Mouse (Mus musculus) MEL (cell line): Measurements from ENCODE around the gene Trim26.

Experiments
- BHLHE40 ChIP-seq: IDR thresholded peaks from 2 replicates; pipeline ENCODE4 v1.6.1; 2012; ENCODE audit warnings: low read depth, mild to moderate bottlenecking, inconsistent platforms, low read length, improper control_type of control experiment, borderline replicate concordance
- CTCF ChIP-seq, 3 experiments: IDR thresholded peaks in 2 of 3; conservative IDR thresholded peaks in 1 of 3; 2 replicates each; pipeline ENCODE4 v1.5.1; 2011 to 2012; ENCODE audit warnings: low read length in 3 of 3, low read depth in 2 of 3, mild to moderate bottlenecking in 2 of 3, improper control_type of control experiment in 1 of 3, inconsistent platforms in 1 of 3, mixed read lengths in 1 of 3, moderate library complexity in 1 of 3; ENCODE audit not compliant: control insufficient read depth in 1 of 3, insufficient read depth in 1 of 3, poor library complexity in 1 of 3, severe bottlenecking in 1 of 3
- HCFC1 ChIP-seq: IDR thresholded peaks from 2 replicates; pipeline ENCODE4 v1.6.1; 2012; ENCODE audit warnings: low read depth, mild to moderate bottlenecking, inconsistent platforms, low read length, improper control_type of control experiment, moderate library complexity
- KAT2A ChIP-seq: conservative IDR thresholded peaks from 2 replicates; pipeline ENCODE4 v1.6.1; 2012; ENCODE audit warnings: low read depth, low read length, improper control_type of control experiment, inconsistent platforms
- MAFK ChIP-seq: IDR thresholded peaks from 2 replicates; pipeline ENCODE4 v1.6.1; 2011; ENCODE audit warnings: low read depth, mild to moderate bottlenecking, low read length, improper control_type of control experiment, borderline replicate concordance
- POLR2A ChIP-seq, 2 experiments: IDR thresholded peaks; 2 replicates each; pipeline ENCODE4 v1.6.1; 2011 to 2012; ENCODE audit warnings: low read length in 2 of 2, mild to moderate bottlenecking in 2 of 2, control low read depth in 1 of 2, improper control_type of control experiment in 1 of 2, low read depth in 1 of 2, moderate library complexity in 1 of 2; ENCODE audit not compliant: control insufficient read depth in 1 of 2, insufficient read depth in 1 of 2, poor library complexity in 1 of 2
- RAD21 ChIP-seq: IDR thresholded peaks from 2 replicates; pipeline ENCODE4 v1.6.1; 2011; ENCODE audit warnings: mild to moderate bottlenecking, low read depth, low read length, improper control_type of control experiment
- TAL1 ChIP-seq: IDR thresholded peaks from 2 replicates; pipeline ENCODE4 v1.6.1; 2012; ENCODE audit warnings: mild to moderate bottlenecking, inconsistent platforms, low read length, moderate library complexity, mixed read lengths
- TCF12 ChIP-seq: IDR thresholded peaks from 2 replicates; pipeline ENCODE4 v1.6.1; 2014; ENCODE audit warnings: low read depth, mild to moderate bottlenecking, inconsistent platforms, low read length, improper control_type of control experiment, moderate library complexity
- ZKSCAN1 ChIP-seq: IDR thresholded peaks from 2 replicates; pipeline ENCODE4 v1.6.1; 2012; ENCODE audit warnings: low read depth, mild to moderate bottlenecking, inconsistent platforms, low read length, improper control_type of control experiment, moderate library complexity

GRCm38 (mm10) chr17:36874636-36875035 is 37.7 kb downstream of the Trim26 start:
- TF ChIP-seq POLR2A (IDR thresholded peaks at IDR 0.05; ENCODE audit: control insufficient read depth in 1 of 2, insufficient read depth in 1 of 2, low read depth in 1 of 2, low read length in 2 of 2, poor library complexity in 1 of 2): no peak
- no peak for TF ChIP-seq ZKSCAN1
- no peak for TF ChIP-seq KAT2A
- no peak for TF ChIP-seq TCF12
- no peak for TF ChIP-seq HCFC1
- TF ChIP-seq CTCF (IDR thresholded peaks at IDR 0.05 in 2 of 3, conservative IDR thresholded peaks at IDR 0.05 in 1 of 3; ENCODE audit: control insufficient read depth in 1 of 3, insufficient read depth in 1 of 3, low read depth in 2 of 3, low read length in 3 of 3, poor library complexity in 1 of 3, severe bottlenecking in 1 of 3): no peak
- no peak for TF ChIP-seq RAD21
- no peak for TF ChIP-seq TAL1
- no peak for TF ChIP-seq BHLHE40
- TF ChIP-seq MAFK: no peak
